Mouse (Mus musculus) limb, embryonic 14.5 days (tissue): ENCODE measurements around the gene Slc25a11. TPM values are rescaled to one million over a fixed set of nuclear protein-coding genes. Genes with fewer than 3 reads are reported as not detected.

Source experiments
- ATAC-seq: fragments of 200-750 bp; cut with Nextera tagmentation; 2 replicates; pipeline ENCODE4 v1.8.0; 2017; ENCODE audit warnings: low read depth, moderate number of reproducible peaks, moderate TSS enrichment; ENCODE audit not compliant: low FRiP score
- DNase-seq: peaks from one replicate; pipeline ENCODE4 v3.0.0-alpha.2; 2015; ENCODE audit warnings: low spot score
- H3K27ac ChIP-seq: fragments of 300-500 bp; sonication (generic); replicated peaks from 2 replicates; pipeline ENCODE4 v1.5.1; 2014; ENCODE audit warnings: low read depth, mild to moderate bottlenecking, low read length, moderate library complexity, mixed read lengths
- H3K27me3 ChIP-seq: fragments of 300-500 bp; sonication (generic); 2 replicates; pipeline ENCODE4 v1.6.1; 2014; ENCODE audit warnings: low read length, mixed read lengths; ENCODE audit not compliant: control insufficient read depth, insufficient read depth
- H3K36me3 ChIP-seq: fragments of 300-500 bp; sonication (generic); 2 replicates; pipeline ENCODE4 v1.6.1; 2014; ENCODE audit warnings: mild to moderate bottlenecking, low read length, moderate library complexity, mixed read lengths; ENCODE audit not compliant: control insufficient read depth, insufficient read depth
- H3K4me1 ChIP-seq: fragments of 300-500 bp; sonication (generic); 2 replicates; pipeline ENCODE4 v1.6.1; 2014; ENCODE audit warnings: antibody characterized with exemption, low read length, mixed read lengths; ENCODE audit not compliant: control insufficient read depth, insufficient read depth
- H3K4me2 ChIP-seq: fragments of 300-500 bp; sonication (generic); replicated peaks from 2 replicates; pipeline ENCODE4 v1.6.1; 2014; ENCODE audit warnings: low read depth, mild to moderate bottlenecking, low read length, moderate library complexity; ENCODE audit not compliant: severe bottlenecking
- H3K4me3 ChIP-seq: fragments of 300-500 bp; sonication (generic); replicated peaks from 2 replicates; pipeline ENCODE4 v1.5.1; 2014; ENCODE audit warnings: low read length
- H3K9ac ChIP-seq: fragments of 300-500 bp; sonication (generic); 2 replicates; pipeline ENCODE4 v1.6.1; 2014; ENCODE audit warnings: mild to moderate bottlenecking, low read depth, low read length, moderate library complexity; ENCODE audit not compliant: severe bottlenecking
- H3K9me3 ChIP-seq: fragments of 300-500 bp; sonication (generic); 2 replicates; pipeline ENCODE4 v1.6.1; 2016; ENCODE audit warnings: low read length; ENCODE audit not compliant: control insufficient read depth
- POLR2A ChIP-seq: fragments of 200-500 bp; IDR thresholded peaks from 2 replicates; pipeline ENCODE4 v1.8.0; 2012; ENCODE audit warnings: inconsistent platforms, mild to moderate bottlenecking, moderate library complexity, borderline replicate concordance; ENCODE audit not compliant: insufficient read depth, insufficient read length; ENCODE audit errors: extremely low read depth
- WGBS: fragments of 180-500 bp; shearing (Covaris S2); extraction: QIAGEN DNeasy Blood & Tissue Kit; methylation state at CpG from one replicate; pipeline ENCODE4 v1.1.7; 2014; 5-methylcytosine and 5-hydroxymethylcytosine counted together
- polyA plus RNA-seq, 2 experiments: library from polyadenylated mRNA; depleted of rRNA in 1 of 2; stranded (reverse) in 1 of 2; unstranded in 1 of 2; fragments of >200 nt; fragmentation: Nextera tagmentation in 1 of 2; extraction: Ambion mirVana in 1 of 2; gene quantifications; 2 replicates each; pipeline versions ENCODE4 v1.2.1 to v1.2.3; 2012 to 2014

The Slc25a11 gene
- polyA plus RNA-seq, 2 experiments = 134 to 163 TPM

- TF ChIP-seq POLR2A = no peak
- Histone ChIP-seq H3K9me3 (no peaks in the 10 kb centered on the region), H3K36me3 (peaks cover 36% of the 10 kb centered on the region), H3K4me3 (no peak overlapping the region), H3K27ac (no peak overlapping the region), H3K4me2 (no peak overlapping the region), H3K4me1 (no peaks in the 10 kb centered on the region), H3K27me3 (no peaks in the 10 kb centered on the region), H3K9ac (peak overlapping the region; percentile 12; the same call in 1 of the 2 replicates)
- WGBS = 87% methylated on average over 6 of the region's 6 CpGs
- ATAC-seq = no peak
- DNase-seq = no peak
Measured at GRCm38 (mm10) chr11:70597301-70597700, 50.0 kb downstream of the Slc25a11 start.

- no peak overlapping the region for H3K4me2 ChIP-seq
- no peak overlapping the region for H3K4me3 ChIP-seq
- ATAC-seq (no peak), DNase-seq (no peak)
- H3K36me3 ChIP-seq = peaks cover 28% of the 10 kb centered on the region
- 68% methylated on average over 4 of the region's 4 CpGs for WGBS
- no peaks in the 10 kb centered on the region for H3K4me1 ChIP-seq
- TF ChIP-seq POLR2A = no peak
- H3K9ac ChIP-seq = no peak overlapping the region
- no peaks in the 10 kb centered on the region for H3K9me3 ChIP-seq
- no peaks in the 10 kb centered on the region for H3K27me3 ChIP-seq
- no peak overlapping the region for H3K27ac ChIP-seq
Measured at GRCm38 (mm10) chr11:70596094-70596493, 51.2 kb downstream of the Slc25a11 start.

- TF ChIP-seq POLR2A = no peak
- WGBS = 65% methylated on average over 2 of the region's 2 CpGs
- no peak for DNase-seq
- Histone ChIP-seq H3K4me1 (no peaks in the 10 kb centered on the region), H3K27me3 (no peaks in the 10 kb centered on the region), H3K9me3 (no peaks in the 10 kb centered on the region), H3K9ac (no peak overlapping the region), H3K27ac (no peak overlapping the region), H3K4me2 (no peak overlapping the region), H3K4me3 (no peak overlapping the region), H3K36me3 (peaks cover 28% of the 10 kb centered on the region)
- ATAC-seq = no peak
Measured at GRCm38 (mm10) chr11:70595638-70596037, 51.6 kb downstream of the Slc25a11 start.

GRCm38 (mm10) chr11:70594253-70594989, 52.9 kb downstream of the Slc25a11 start:
- WGBS = 79% methylated on average over 15 of the region's 15 CpGs
- TF ChIP-seq POLR2A = no peak
- H3K4me2 ChIP-seq = no peak overlapping the region
- H3K36me3 ChIP-seq = peaks cover 21% of the 10 kb centered on the region
- no peak overlapping the region for H3K9ac ChIP-seq
- no peak for ATAC-seq
- no peak overlapping the region for H3K27ac ChIP-seq
- H3K4me1 ChIP-seq = no peaks in the 10 kb centered on the region
- no peaks in the 10 kb centered on the region for H3K27me3 ChIP-seq
- H3K4me3 ChIP-seq = no peak overlapping the region
- no peak for DNase-seq
- no peaks in the 10 kb centered on the region for H3K9me3 ChIP-seq

Other genes starting within 250 kb of the Slc25a11 start
- gene Pelp1, start 237.4 kb downstream of the Slc25a11 start, polyA plus RNA-seq (2012; rRNA removed) = 37.1 and 45.2 TPM in 2 replicates
- gene Pelp1, start 237.4 kb downstream of the Slc25a11 start, polyA plus RNA-seq (2014; fragmentation: Nextera tagmentation; extraction: Ambion mirVana) = 34.8 and 38.1 TPM in 2 replicates
- gene Arrb2, start 214.8 kb downstream of the Slc25a11 start, polyA plus RNA-seq (2012; rRNA removed) = 48.7 and 53.6 TPM in 2 replicates
- gene Arrb2, start 214.8 kb downstream of the Slc25a11 start, polyA plus RNA-seq (2014; fragmentation: Nextera tagmentation; extraction: Ambion mirVana) = 18.5 and 21.5 TPM in 2 replicates
- 27.6 and 32.4 TPM in 2 replicates for gene Med11, start 195.6 kb downstream of the Slc25a11 start, polyA plus RNA-seq (2012; rRNA removed)
- gene Med11, start 195.6 kb downstream of the Slc25a11 start, polyA plus RNA-seq (2014; fragmentation: Nextera tagmentation; extraction: Ambion mirVana) = 44.8 and 47.4 TPM in 2 replicates
- 1.1 and 1.4 TPM in 2 replicates for gene Zmynd15, start 188.0 kb downstream of the Slc25a11 start, polyA plus RNA-seq (2012; rRNA removed)
- gene Zmynd15, start 188.0 kb downstream of the Slc25a11 start, polyA plus RNA-seq (2014; fragmentation: Nextera tagmentation; extraction: Ambion mirVana) = 0.46 and 0.92 TPM in 2 replicates
- 4.4 and 5.9 TPM in 2 replicates for gene Cxcl16, start 187.5 kb downstream of the Slc25a11 start, polyA plus RNA-seq (2012; rRNA removed)
- gene Cxcl16, start 187.5 kb downstream of the Slc25a11 start, polyA plus RNA-seq (2014; fragmentation: Nextera tagmentation; extraction: Ambion mirVana) = 4.3 and 6.3 TPM in 2 replicates
- 0.29 and 0.50 TPM in 2 replicates for gene Tm4sf5, start 142.2 kb downstream of the Slc25a11 start, polyA plus RNA-seq (2012; rRNA removed)
- 0.33 and 0.95 TPM in 2 replicates for gene Tm4sf5, start 142.2 kb downstream of the Slc25a11 start, polyA plus RNA-seq (2014; fragmentation: Nextera tagmentation; extraction: Ambion mirVana)
- 0.14 TPM in 1 of 2 replicates, not detected in the other for gene Vmo1, start 132.9 kb downstream of the Slc25a11 start, polyA plus RNA-seq (2012; rRNA removed)
- 0.30 TPM in 1 of 2 replicates, not detected in the other for gene Vmo1, start 132.9 kb downstream of the Slc25a11 start, polyA plus RNA-seq (2014; fragmentation: Nextera tagmentation; extraction: Ambion mirVana)
- gene Gltpd2, start 128.3 kb downstream of the Slc25a11 start, polyA plus RNA-seq (2012; rRNA removed) = 0.24 and 0.36 TPM in 2 replicates
- gene Gltpd2, start 128.3 kb downstream of the Slc25a11 start, polyA plus RNA-seq (2014; fragmentation: Nextera tagmentation; extraction: Ambion mirVana) = 0.54 and 0.73 TPM in 2 replicates
- gene Psmb6, start 122.1 kb downstream of the Slc25a11 start, polyA plus RNA-seq (2012; rRNA removed) = 421 and 423 TPM in 2 replicates
- gene Psmb6, start 122.1 kb downstream of the Slc25a11 start, polyA plus RNA-seq (2014; fragmentation: Nextera tagmentation; extraction: Ambion mirVana) = 755 and 779 TPM in 2 replicates
- gene Gm40193, start 114.5 kb downstream of the Slc25a11 start, polyA plus RNA-seq (2012; rRNA removed) = 1.2 TPM in 1 of 2 replicates, not detected in the other
- gene Gm40193, start 114.5 kb downstream of the Slc25a11 start, polyA plus RNA-seq (2014; fragmentation: Nextera tagmentation; extraction: Ambion mirVana) = not detected in 2 replicates
- gene Pld2, start 107.4 kb downstream of the Slc25a11 start, polyA plus RNA-seq (2012; rRNA removed) = 18.9 and 22.6 TPM in 2 replicates
- 5.8 and 7.5 TPM in 2 replicates for gene Pld2, start 107.4 kb downstream of the Slc25a11 start, polyA plus RNA-seq (2014; fragmentation: Nextera tagmentation; extraction: Ambion mirVana)
- 91.2 and 114 TPM in 2 replicates for gene Mink1, start 84.6 kb downstream of the Slc25a11 start, polyA plus RNA-seq (2012; rRNA removed)
- gene Mink1, start 84.6 kb downstream of the Slc25a11 start, polyA plus RNA-seq (2014; fragmentation: Nextera tagmentation; extraction: Ambion mirVana) = 19.8 and 23.0 TPM in 2 replicates
- not detected in 2 replicates for gene 4930544D05Rik, start 31.6 kb downstream of the Slc25a11 start, polyA plus RNA-seq (2012; rRNA removed)
- gene 4930544D05Rik, start 31.6 kb downstream of the Slc25a11 start, polyA plus RNA-seq (2014; fragmentation: Nextera tagmentation; extraction: Ambion mirVana) = not detected in 2 replicates
- gene Chrne, start 28.3 kb downstream of the Slc25a11 start, polyA plus RNA-seq (2012; rRNA removed) = 0.13 and 0.20 TPM in 2 replicates
- 0.43 TPM in 1 of 2 replicates, not detected in the other for gene Chrne, start 28.3 kb downstream of the Slc25a11 start, polyA plus RNA-seq (2014; fragmentation: Nextera tagmentation; extraction: Ambion mirVana)
- gene Gp1ba, start 8.4 kb downstream of the Slc25a11 start, polyA plus RNA-seq (2012; rRNA removed) = 0.47 and 0.69 TPM in 2 replicates
- gene Gp1ba, start 8.4 kb downstream of the Slc25a11 start, polyA plus RNA-seq (2014; fragmentation: Nextera tagmentation; extraction: Ambion mirVana) = 0.48 and 0.56 TPM in 2 replicates
- 96.3 and 110 TPM in 2 replicates for gene Rnf167, start 244 bp downstream of the Slc25a11 start, polyA plus RNA-seq (2012; rRNA removed)
- gene Rnf167, start 244 bp downstream of the Slc25a11 start, polyA plus RNA-seq (2014; fragmentation: Nextera tagmentation; extraction: Ambion mirVana) = 109 and 119 TPM in 2 replicates
- 946 and 1,024 TPM in 2 replicates for gene Pfn1, start 7.2 kb upstream of the Slc25a11 start, polyA plus RNA-seq (2012; rRNA removed)
- gene Pfn1, start 7.2 kb upstream of the Slc25a11 start, polyA plus RNA-seq (2014; fragmentation: Nextera tagmentation; extraction: Ambion mirVana) = 1,646 and 1,675 TPM in 2 replicates
- 75.3 and 84.6 TPM in 2 replicates for gene Eno3, start 9.7 kb upstream of the Slc25a11 start, polyA plus RNA-seq (2012; rRNA removed)
- 60.3 and 89.9 TPM in 2 replicates for gene Eno3, start 9.7 kb upstream of the Slc25a11 start, polyA plus RNA-seq (2014; fragmentation: Nextera tagmentation; extraction: Ambion mirVana)
- 63.3 and 93.7 TPM in 2 replicates for gene Spag7, start 21.9 kb upstream of the Slc25a11 start, polyA plus RNA-seq (2012; rRNA removed)
- 97.0 and 98.1 TPM in 2 replicates for gene Spag7, start 21.9 kb upstream of the Slc25a11 start, polyA plus RNA-seq (2014; fragmentation: Nextera tagmentation; extraction: Ambion mirVana)
- gene Camta2, start 40.6 kb upstream of the Slc25a11 start, polyA plus RNA-seq (2012; rRNA removed) = 20.3 and 26.6 TPM in 2 replicates
- gene Camta2, start 40.6 kb upstream of the Slc25a11 start, polyA plus RNA-seq (2014; fragmentation: Nextera tagmentation; extraction: Ambion mirVana) = 14.4 and 16.6 TPM in 2 replicates
- gene Inca1, start 52.7 kb upstream of the Slc25a11 start, polyA plus RNA-seq (2012; rRNA removed) = 1.3 TPM in 2 replicates
- gene Inca1, start 52.7 kb upstream of the Slc25a11 start, polyA plus RNA-seq (2014; fragmentation: Nextera tagmentation; extraction: Ambion mirVana) = 0.81 and 0.93 TPM in 2 replicates
- 41.1 and 45.8 TPM in 2 replicates for gene Kif1c, start 53.1 kb upstream of the Slc25a11 start, polyA plus RNA-seq (2012; rRNA removed)
- gene Kif1c, start 53.1 kb upstream of the Slc25a11 start, polyA plus RNA-seq (2014; fragmentation: Nextera tagmentation; extraction: Ambion mirVana) = 14.6 and 16.2 TPM in 2 replicates
- gene Zfp3, start 116.7 kb upstream of the Slc25a11 start, polyA plus RNA-seq (2012; rRNA removed) = 2.5 and 4.4 TPM in 2 replicates
- gene Zfp3, start 116.7 kb upstream of the Slc25a11 start, polyA plus RNA-seq (2014; fragmentation: Nextera tagmentation; extraction: Ambion mirVana) = 5.9 and 7.3 TPM in 2 replicates
- gene Scimp, start 165.1 kb upstream of the Slc25a11 start, polyA plus RNA-seq (2012; rRNA removed) = 0.05 and 0.13 TPM in 2 replicates
- gene Scimp, start 165.1 kb upstream of the Slc25a11 start, polyA plus RNA-seq (2014; fragmentation: Nextera tagmentation; extraction: Ambion mirVana) = 0.40 and 0.62 TPM in 2 replicates
- 8.3 and 11.0 TPM in 2 replicates for gene Rabep1, start 197.3 kb upstream of the Slc25a11 start, polyA plus RNA-seq (2012; rRNA removed)
- 29.5 and 33.3 TPM in 2 replicates for gene Rabep1, start 197.3 kb upstream of the Slc25a11 start, polyA plus RNA-seq (2014; fragmentation: Nextera tagmentation; extraction: Ambion mirVana)